Mouse (Mus musculus) embryo, embryonic 10 days (tissue): ENCODE results near the gene Ccdc24.

Experiments
- DNase-seq: peaks from one replicate; pipeline ENCODE4 v3.0.0-alpha.2; 2015; ENCODE audit warnings: low spot score

Ccdc24 gene

GRCm38 (mm10) chr4:117829260-117830123 lies 42.9 kb downstream of the Ccdc24 start:
- peak; percentile 88 for DNase-seq

- no peak for DNase-seq
These were observed 43.7 kb downstream of the Ccdc24 start for GRCm38 (mm10) chr4:117828572-117829145.

- DNase-seq = no peak
These were observed 54.3 kb downstream of the Ccdc24 start for GRCm38 (mm10) chr4:117818032-117818431.

GRCm38 (mm10) chr4:117816776-117817175 lies 55.6 kb downstream of the Ccdc24 start:
- no peak for DNase-seq
